Mouse (Mus musculus) forebrain, postnatal 0 days (tissue): ENCODE results near the gene Ptpn12. TPM values are rescaled to one million over a fixed set of nuclear protein-coding genes. Genes with fewer than 3 reads are reported as not detected.
A peak's percentile ranks its signal among the peaks of the same experiment; 100 is the strongest.

Source experiments
- ATAC-seq: fragments of 200-750 bp; cut with Nextera tagmentation; 2 replicates; pipeline ENCODE4 v1.8.0; 2017; ENCODE audit warnings: mild to moderate bottlenecking, moderate library complexity
- DNase-seq: peaks from one replicate; pipeline ENCODE4 v3.0.0-alpha.2; 2015
- H3K27ac ChIP-seq: fragments of 300-500 bp; sonication (generic); 2 replicates; pipeline ENCODE4 v1.5.1; 2014; ENCODE audit warnings: low read depth, mild to moderate bottlenecking, antibody characterized with exemption, low read length, moderate library complexity, mixed read lengths
- H3K27me3 ChIP-seq: fragments of 300-500 bp; sonication (generic); 2 replicates; pipeline ENCODE4 v1.6.1; 2014; ENCODE audit warnings: mild to moderate bottlenecking, low read length, mixed read lengths; ENCODE audit not compliant: insufficient read depth
- H3K36me3 ChIP-seq: fragments of 300-500 bp; sonication (generic); 2 replicates; pipeline ENCODE4 v1.6.1; 2014; ENCODE audit warnings: mild to moderate bottlenecking, moderate library complexity; ENCODE audit not compliant: insufficient read depth
- H3K4me1 ChIP-seq: fragments of 300-500 bp; sonication (generic); 2 replicates; pipeline ENCODE4 v1.6.1; 2014; ENCODE audit warnings: antibody characterized with exemption; ENCODE audit not compliant: insufficient read depth
- H3K4me2 ChIP-seq: fragments of 300-500 bp; sonication (generic); 2 replicates; pipeline ENCODE4 v1.6.1; 2014; ENCODE audit warnings: low read depth, mild to moderate bottlenecking, moderate library complexity
- H3K4me3 ChIP-seq: fragments of 300-500 bp; sonication (generic); 2 replicates; pipeline ENCODE4 v1.5.1; 2014; ENCODE audit warnings: low read depth, low read length, mixed read lengths
- H3K9ac ChIP-seq: fragments of 300-500 bp; sonication (generic); 2 replicates; pipeline ENCODE4 v1.6.1; 2014; ENCODE audit warnings: mild to moderate bottlenecking
- H3K9me3 ChIP-seq: fragments of 300-500 bp; sonication (generic); 2 replicates; pipeline ENCODE4 v1.6.1; 2016; ENCODE audit warnings: low read length
- CTCF ChIP-seq: sonication (generic); IDR thresholded peaks from 2 replicates; pipeline ENCODE4 v1.5.1; 2016; ENCODE audit warnings: antibody characterized with exemption, control low read depth, low read depth
- WGBS: fragments of 180-500 bp; shearing (Covaris S2); extraction: QIAGEN DNeasy Blood & Tissue Kit; methylation state at CpG from one replicate; pipeline ENCODE4 v1.1.7; 2014; 5-methylcytosine and 5-hydroxymethylcytosine counted together
- polyA plus RNA-seq: library from polyadenylated mRNA; unstranded; fragments of >200 nt; fragmentation: Nextera tagmentation; extraction: Ambion mirVana; gene quantifications from 2 replicates; pipeline ENCODE4 v1.2.1, GENCODE M21; 2015
- total RNA-seq: library from RNA; depleted of rRNA; stranded (reverse); fragments of >200 nt; gene quantifications from 2 replicates; pipeline ENCODE4 v1.2.3, GENCODE M21; 2014

Gene Ptpn12
- total and polyA plus RNA-seq, 2 experiments from 2014 or later: 12.1 to 31.8 TPM

GRCm38 (mm10) chr5:20968963-20969362 lies 86.7 kb downstream of the Ptpn12 start:
- Histone ChIP-seq H3K4me1 (no peaks in the 10 kb centered on the region), H3K27ac (no peak overlapping the region), H3K9me3 (no peaks in the 10 kb centered on the region), H3K4me3 (no peak overlapping the region), H3K4me2 (no peak overlapping the region), H3K9ac (no peak overlapping the region), H3K27me3 (no peaks in the 10 kb centered on the region), H3K36me3 (no peaks in the 10 kb centered on the region)
- ATAC-seq (no peak), DNase-seq (no peak)
- peak; percentile 30 for TF ChIP-seq CTCF
- 72% methylated on average over 9 of the region's 9 CpGs for WGBS

- H3K9ac ChIP-seq: no peak overlapping the region
- WGBS: 81% methylated on average over 9 of the region's 9 CpGs
- no peaks in the 10 kb centered on the region for H3K4me1 ChIP-seq
- H3K4me3 ChIP-seq: no peak overlapping the region
- no peaks in the 10 kb centered on the region for H3K9me3 ChIP-seq
- no peaks in the 10 kb centered on the region for H3K36me3 ChIP-seq
- no peaks in the 10 kb centered on the region for H3K27me3 ChIP-seq
- no peak for TF ChIP-seq CTCF
- H3K4me2 ChIP-seq: no peak overlapping the region
- DNase-seq (no peak), ATAC-seq (no peak)
- H3K27ac ChIP-seq: no peak overlapping the region
Measured at GRCm38 (mm10) chr5:20968493-20968892, 87.2 kb downstream of the Ptpn12 start.

GRCm38 (mm10) chr5:20967942-20968341 lies 87.8 kb downstream of the Ptpn12 start:
- 29% methylated on average over 4 of the region's 4 CpGs for WGBS
- ATAC-seq (peak; percentile 55), DNase-seq (no peak)
- Histone ChIP-seq H3K4me3 (no peak overlapping the region), H3K36me3 (no peaks in the 10 kb centered on the region), H3K4me1 (no peaks in the 10 kb centered on the region), H3K27me3 (no peaks in the 10 kb centered on the region), H3K4me2 (no peak overlapping the region), H3K9ac (no peak overlapping the region), H3K27ac (no peak overlapping the region), H3K9me3 (no peaks in the 10 kb centered on the region)
- no peak for TF ChIP-seq CTCF

- TF ChIP-seq CTCF: no peak
- no peak for ATAC-seq
Measured at GRCm38 (mm10) chr5:20964446-20964845, 91.3 kb downstream of the Ptpn12 start.

GRCm38 (mm10) chr5:20963295-20963694 lies 92.4 kb downstream of the Ptpn12 start:
- H3K36me3 ChIP-seq: no peaks in the 10 kb centered on the region
- peak; percentile 74 for DNase-seq
- no peaks in the 10 kb centered on the region for H3K27me3 ChIP-seq
- H3K4me3 ChIP-seq: no peak overlapping the region
- H3K9ac ChIP-seq: no peak overlapping the region
- no peaks in the 10 kb centered on the region for H3K9me3 ChIP-seq
- no peaks in the 10 kb centered on the region for H3K4me1 ChIP-seq
- no peak for TF ChIP-seq CTCF
- ATAC-seq: peak; percentile 79
- WGBS: 33% methylated on average over 9 of the region's 9 CpGs
- no peak overlapping the region for H3K4me2 ChIP-seq
- H3K27ac ChIP-seq: no peak overlapping the region

More at GRCm38 (mm10) chr5:20964446-20964845, 91.3 kb downstream of the Ptpn12 start:
- Histone ChIP-seq H3K9ac (no peak overlapping the region), H3K9me3 (no peaks in the 10 kb centered on the region), H3K4me2 (no peak overlapping the region), H3K36me3 (no peaks in the 10 kb centered on the region), H3K27ac (no peak overlapping the region), H3K27me3 (no peaks in the 10 kb centered on the region), H3K4me3 (no peak overlapping the region), H3K4me1 (no peaks in the 10 kb centered on the region)
- no peak for DNase-seq
- 61% methylated on average over 5 of the region's 6 CpGs for WGBS

- Histone ChIP-seq H3K4me3 (no peak overlapping the region), H3K9ac (no peak overlapping the region), H3K27me3 (no peaks in the 10 kb centered on the region), H3K36me3 (no peaks in the 10 kb centered on the region), H3K4me2 (no peak overlapping the region), H3K9me3 (no peaks in the 10 kb centered on the region), H3K4me1 (no peaks in the 10 kb centered on the region), H3K27ac (no peak overlapping the region)
- TF ChIP-seq CTCF: no peak
- DNase-seq (no peak), ATAC-seq (no peak)
- 93% methylated on average over 2 of the region's 2 CpGs for WGBS
Measured at GRCm38 (mm10) chr5:20960927-20961326, 94.8 kb downstream of the Ptpn12 start.

- Histone ChIP-seq H3K4me2 (no peak within 1 kb of the TSS), H3K9me3 (no peaks in the 10 kb centered on the region), H3K4me1 (no peaks in the 10 kb centered on the region), H3K27ac (no peak within 1 kb of the TSS), H3K4me3 (no peak within 1 kb of the TSS), H3K27me3 (no peaks in the 10 kb centered on the region), H3K36me3 (no peaks in the 10 kb centered on the region), H3K9ac (no peak within 1 kb of the TSS)
- ATAC-seq: no peak
- DNase-seq: no peak
- WGBS: 96% methylated on average over 3 of the region's 3 CpGs
- no peak for TF ChIP-seq CTCF
Measured at GRCm38 (mm10) chr5:20956298-20956697, 99.4 kb downstream of the Ptpn12 start, which contains the start of gene Rsbn1l. Gene Rsbn1l, minus strand, starts transcription at chr5:20956398.
